Mouse (Mus musculus) CD4-positive, CD25-positive, alpha-beta regulatory T cell, adult 4 months (primary cell): ENCODE results near the gene Rpl11. TPM values are rescaled to one million over a fixed set of nuclear protein-coding genes. Genes with fewer than 3 reads are reported as not detected.
"Not testable (repeated sequence)": the region's sequence is repeated elsewhere in the genome, so short reads cannot be mapped to it uniquely, and the experiment has no call there.

Experiments
- ATAC-seq: one replicate; pipeline ENCODE4 v1.8.0; 2017
- polyA plus RNA-seq, 2 experiments: library from polyadenylated mRNA; unstranded; fragments of 100-300 nt; shearing (Covaris generic); gene quantifications; one replicate each; pipeline ENCODE4 v1.2.1; 2017

Gene Rpl11
- polyA plus RNA-seq = 1,000 to 10,000 TPM in 1 of 2 experiments, 100 to 1,000 TPM in 1; 954 to 1,576 TPM

- ATAC-seq = peak; percentile 100
These were observed at the start of gene Rpl11 for GRCm38 (mm10) chr4:136053247-136053596. Rpl11 (minus strand) TSS chr4:136053428.

DNA sequence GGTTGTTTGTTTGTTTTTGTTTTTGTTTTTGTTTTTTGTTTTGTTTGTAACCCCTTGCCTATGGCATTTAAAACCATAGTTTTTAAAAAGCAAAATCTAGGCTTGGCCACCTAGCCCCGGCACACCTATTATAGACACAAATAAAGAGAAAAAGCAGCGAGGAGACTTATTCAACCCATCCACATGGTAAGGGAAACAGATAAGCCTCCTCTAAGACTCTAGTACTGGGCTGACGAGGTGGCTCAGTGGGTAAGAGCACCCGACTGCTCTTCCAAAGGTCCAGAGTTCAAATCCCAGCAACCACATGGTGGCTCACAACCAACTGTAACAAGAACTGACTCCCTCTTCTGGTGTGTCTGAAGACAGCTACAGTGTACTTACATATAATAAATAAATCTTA lies 48.5 kb upstream of the Rpl11 start:
- not testable (repeated sequence) for ATAC-seq

DNA sequence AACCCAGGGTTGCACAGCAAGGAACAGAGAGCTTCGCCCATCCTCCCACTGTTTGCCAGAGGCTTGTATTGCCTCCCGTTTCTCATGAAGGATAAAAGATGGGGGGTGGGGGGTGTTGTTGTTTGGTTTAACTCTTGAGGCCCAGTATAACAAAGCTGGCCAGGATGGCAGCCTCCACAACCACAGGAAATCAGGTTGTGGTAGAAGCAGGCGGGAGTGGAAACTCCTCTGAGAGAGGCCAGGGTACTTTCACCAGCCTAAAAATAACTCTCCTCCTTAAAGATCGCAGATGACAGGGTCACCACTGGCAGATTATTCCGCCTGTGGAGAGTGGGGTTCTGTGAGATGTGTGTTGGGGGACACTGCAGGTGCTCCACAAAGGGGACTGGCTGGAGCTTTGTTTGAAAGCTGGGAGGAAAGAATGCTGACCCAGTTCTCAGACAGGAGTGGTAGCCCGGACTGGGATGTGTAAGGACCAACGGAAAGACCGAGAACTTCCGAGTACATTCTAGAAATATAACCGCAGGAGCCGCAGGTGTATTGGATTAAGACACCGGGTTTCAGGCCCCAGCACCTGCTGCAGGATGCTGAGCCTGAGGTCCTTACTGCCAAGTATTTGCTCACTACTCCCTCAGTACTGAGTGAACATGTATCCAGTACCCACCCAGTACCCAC lies 47.3 kb upstream of the Rpl11 start:
- peak; percentile 81 for ATAC-seq

- no peak for ATAC-seq
These were observed 45.2 kb upstream of the Rpl11 start for GRCm38 (mm10) chr4:136098446-136098845.

DNA sequence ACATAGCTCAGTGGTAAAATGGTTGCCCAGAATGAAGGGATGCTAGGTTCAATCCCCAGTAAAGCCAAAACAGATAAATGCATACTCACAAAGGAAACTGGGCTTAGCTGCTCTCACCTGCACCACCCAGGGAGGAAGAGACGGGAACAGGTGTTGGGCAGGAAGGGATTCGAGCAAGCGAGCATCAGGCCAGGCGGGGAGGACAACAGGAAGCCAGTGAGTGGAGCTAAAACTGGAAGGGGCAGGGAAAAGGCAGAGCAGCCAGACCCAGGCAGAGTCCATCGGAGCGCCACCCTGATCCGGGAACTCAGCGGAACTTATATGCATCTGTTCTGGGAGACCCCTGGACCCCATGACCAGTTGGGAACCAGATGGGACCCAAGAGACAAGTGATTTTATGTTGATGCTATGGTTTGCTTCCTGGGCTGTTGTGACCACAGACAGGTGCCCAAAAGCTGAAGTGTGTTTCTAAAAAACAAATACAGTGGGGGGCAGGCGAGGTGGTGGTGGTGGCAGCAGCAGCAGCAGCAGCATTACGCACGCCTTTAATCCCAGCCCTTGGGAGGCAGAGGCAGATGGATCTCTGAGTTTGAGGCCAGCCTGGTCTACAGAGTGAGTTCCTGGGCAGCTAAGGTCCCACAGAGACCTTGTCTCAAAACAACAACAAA lies 43.4 kb upstream of the Rpl11 start:
- no peak for ATAC-seq

- ATAC-seq = peak; percentile 66
These were observed 42.4 kb upstream of the Rpl11 start for GRCm38 (mm10) chr4:136095490-136096105.

DNA sequence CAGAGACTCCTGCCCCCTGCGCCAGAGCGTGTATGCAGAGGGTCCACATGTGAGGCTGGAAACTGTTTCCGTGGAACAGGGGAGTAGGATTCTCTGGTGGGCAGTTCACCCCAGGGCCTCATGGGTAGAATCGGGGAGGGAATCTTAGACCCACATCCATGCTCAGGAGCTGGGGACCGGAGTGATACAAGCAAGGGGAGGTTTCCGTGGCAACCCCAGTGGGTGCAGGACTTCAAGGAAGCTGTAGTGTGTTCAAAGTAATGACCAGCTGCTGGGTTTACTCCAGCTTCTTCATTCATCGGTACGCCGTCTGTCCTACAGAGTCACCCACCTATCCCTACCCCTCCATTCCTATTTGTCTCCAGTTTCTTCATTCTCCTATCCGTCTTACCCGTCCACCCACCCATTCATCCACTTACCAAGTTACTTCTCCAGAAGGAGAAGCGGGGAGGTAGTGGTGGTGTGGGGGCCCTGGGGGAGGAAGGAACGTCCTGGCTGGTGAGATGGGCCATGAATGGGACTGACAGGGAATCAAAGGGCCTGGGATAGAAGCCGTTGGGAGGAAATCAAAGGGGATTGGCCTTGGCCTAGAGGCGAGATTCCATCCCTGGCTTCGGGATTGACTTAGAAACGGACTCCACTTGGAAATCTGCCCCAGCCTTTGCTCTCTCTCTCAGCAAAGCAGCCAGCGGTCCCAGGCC lies 41.4 kb upstream of the Rpl11 start:
- no peak for ATAC-seq

- no peak for ATAC-seq
These were observed 39.3 kb upstream of the Rpl11 start for GRCm38 (mm10) chr4:136092498-136092897.

DNA sequence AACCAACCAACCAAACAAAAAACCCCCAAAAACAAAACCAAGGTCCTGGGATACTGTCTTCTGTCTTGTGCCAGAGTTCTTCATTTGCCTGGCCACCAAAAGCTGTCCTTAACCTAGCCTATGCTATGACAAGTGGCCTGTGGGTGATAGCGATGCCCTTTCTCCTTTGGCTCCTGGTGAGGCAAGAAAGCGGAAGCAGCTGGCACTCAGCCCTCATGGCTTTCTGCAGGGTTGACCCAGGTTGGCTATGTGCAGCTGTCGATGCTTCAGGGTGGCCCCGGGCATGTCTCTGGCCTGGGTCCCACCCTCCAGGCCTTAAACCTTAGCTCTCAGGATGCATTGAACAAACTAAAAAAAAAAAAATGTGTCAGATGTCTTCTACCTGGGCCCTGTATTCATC lies 38.1 kb upstream of the Rpl11 start:
- ATAC-seq = no peak

DNA sequence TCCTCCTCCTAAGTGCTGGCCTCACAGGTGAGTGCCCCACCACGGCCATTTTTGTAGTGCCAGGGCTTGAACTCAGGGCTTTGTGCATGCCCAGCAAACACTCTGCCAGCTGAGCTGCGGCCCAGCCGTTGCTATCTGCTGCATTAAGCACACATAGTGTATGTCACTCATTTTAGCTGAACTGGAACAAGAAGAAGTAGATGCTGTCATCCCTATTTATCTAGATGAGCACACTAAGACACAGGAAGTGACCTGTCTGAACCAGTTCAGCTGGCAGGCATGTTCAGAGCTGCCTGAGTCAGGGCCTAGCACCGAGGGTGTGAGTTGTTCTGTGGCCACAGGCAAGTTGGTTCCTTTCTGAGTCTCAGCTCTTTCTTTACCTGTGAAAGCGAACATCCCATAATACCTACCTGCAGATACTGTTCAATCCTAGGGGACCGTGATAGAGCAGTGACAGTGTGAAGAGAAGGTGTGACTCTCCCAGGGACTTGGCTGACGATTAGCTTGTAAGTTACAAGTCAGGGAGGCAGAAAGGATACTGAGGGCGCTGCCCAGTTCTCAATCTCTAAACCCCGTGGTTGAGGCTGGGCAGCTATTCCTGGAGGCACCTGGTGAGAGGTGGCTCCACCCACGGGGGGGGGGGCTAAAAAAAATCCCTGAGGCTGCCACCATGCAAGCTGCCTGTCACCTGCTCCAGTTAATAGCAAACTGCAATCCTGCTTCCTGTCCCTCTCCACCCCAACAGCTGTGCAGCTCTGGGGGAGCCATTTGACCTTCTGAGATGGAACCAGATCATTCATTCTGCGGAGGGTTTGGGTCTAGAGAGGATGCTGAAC lies 36.7 kb upstream of the Rpl11 start:
- peak; percentile 68 for ATAC-seq

GRCm38 (mm10) chr4:136088971-136089747 lies 35.9 kb upstream of the Rpl11 start:
- ATAC-seq = peak; percentile 82

DNA sequence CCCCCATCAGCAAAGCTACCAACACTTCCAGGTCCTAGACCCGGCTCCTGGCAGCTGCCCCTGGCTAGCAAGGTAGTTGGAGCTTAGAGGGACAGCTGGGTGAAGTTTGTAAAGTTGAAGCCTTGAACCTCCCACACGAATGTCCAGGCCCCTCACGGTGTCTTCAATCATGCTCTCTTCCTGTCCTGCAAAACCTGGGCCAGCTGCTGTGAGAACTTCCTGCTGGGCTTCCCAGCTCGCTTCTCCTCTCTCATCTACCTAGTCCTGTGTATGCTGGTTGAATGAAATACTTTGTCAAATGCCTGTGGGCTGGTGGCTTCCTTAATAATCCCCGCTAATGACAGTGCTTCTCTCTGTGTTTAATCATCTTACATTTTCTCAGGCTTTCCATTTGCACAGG lies 35.1 kb upstream of the Rpl11 start:
- peak; percentile 11 for ATAC-seq

DNA sequence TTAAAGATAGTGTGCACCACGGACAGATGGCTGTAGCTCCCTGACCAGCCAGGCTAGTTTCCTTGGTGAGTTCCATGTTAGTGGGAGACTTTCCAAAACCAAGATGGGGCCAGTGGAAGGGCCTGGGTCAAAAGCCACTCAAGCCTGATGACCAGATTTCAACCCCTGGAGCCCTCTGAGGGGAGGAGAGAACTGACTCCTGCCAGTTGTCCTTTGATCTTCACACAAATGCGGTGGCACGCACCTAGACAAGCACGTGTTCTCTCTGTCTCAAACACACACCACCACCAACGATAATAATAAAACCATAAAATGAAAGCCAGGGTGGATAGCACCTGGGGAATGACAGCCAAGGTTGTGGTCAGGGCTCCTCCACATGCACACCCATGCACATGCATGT lies 34.0 kb upstream of the Rpl11 start:
- no peak for ATAC-seq

- ATAC-seq = no peak
These were observed 31.6 kb upstream of the Rpl11 start for GRCm38 (mm10) chr4:136084840-136085239.

- no peak for ATAC-seq
These were observed 30.3 kb upstream of the Rpl11 start for GRCm38 (mm10) chr4:136083269-136084105.

- peak; percentile 91 for ATAC-seq
These were observed 28.5 kb upstream of the Rpl11 start for GRCm38 (mm10) chr4:136081729-136082128.

DNA sequence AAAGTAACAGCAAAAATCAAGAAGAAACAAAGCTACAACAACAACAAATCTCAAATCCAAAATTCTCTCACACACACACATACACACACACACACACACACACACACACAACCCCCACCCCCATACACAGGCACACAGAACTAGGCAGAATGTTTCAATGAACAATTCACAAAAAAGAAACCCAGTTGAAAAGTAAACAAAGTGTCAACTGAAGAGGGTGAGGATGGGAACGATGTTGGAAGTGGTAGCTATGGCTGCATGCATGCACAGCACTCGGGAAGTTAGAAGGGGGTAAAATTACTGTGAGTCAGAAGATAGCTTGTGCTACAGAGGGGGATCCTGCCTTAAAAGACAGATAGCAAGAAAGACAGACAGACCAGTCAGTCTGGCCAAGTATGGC lies 25.4 kb upstream of the Rpl11 start:
- ATAC-seq = no peak

GRCm38 (mm10) chr4:136076776-136077538 lies 23.7 kb upstream of the Rpl11 start:
- ATAC-seq = no peak

- ATAC-seq = peak; percentile 78
These were observed 18.0 kb upstream of the Rpl11 start for GRCm38 (mm10) chr4:136071178-136071714.

GRCm38 (mm10) chr4:136070592-136070991 lies 17.4 kb upstream of the Rpl11 start:
- no peak for ATAC-seq
